Mouse (Mus musculus) lung, postnatal 0 days (tissue): ENCODE results near the gene Fev.

Experiments used
- CTCF ChIP-seq: IDR thresholded peaks from 2 replicates; pipeline ENCODE4 v1.5.1; 2016; ENCODE audit warnings: antibody characterized with exemption, mild to moderate bottlenecking
- EP300 ChIP-seq: IDR thresholded peaks from 2 replicates; pipeline ENCODE4 v1.6.1; 2016; ENCODE audit warnings: antibody characterized with exemption, mild to moderate bottlenecking, control low read depth

GRCm38 (mm10) chr1:74861783-74862182 is 23.4 kb downstream of the Fev start:
- no peak; the same call in 1 of the 2 replicates for TF ChIP-seq CTCF
- no peak for TF ChIP-seq EP300
